Mouse (Mus musculus) MEL (cell line): ENCODE measurements around the gene Cntn5. TPM values are rescaled to one million over a fixed set of nuclear protein-coding genes. Genes with fewer than 3 reads are reported as not detected.

Source experiments
- DNase-seq: peaks from one replicate; pipeline ENCODE4 v3.0.0; 2011; ENCODE audit warnings: low read depth, low spot score
- H3K27ac ChIP-seq: 2 replicates; pipeline ENCODE4 v1.5.1; 2012; ENCODE audit warnings: low read depth, mild to moderate bottlenecking, control low read depth, low read length, moderate library complexity; ENCODE audit not compliant: control insufficient read depth
- H3K27me3 ChIP-seq, 2 experiments: fragments of 150-350 bp in 1 of 2; sonication (generic) in 1 of 2; 2 replicates each; pipeline ENCODE4 v1.6.1; 2012; ENCODE audit warnings: low read length in 2 of 2, mild to moderate bottlenecking in 2 of 2, improper control_type of control experiment in 1 of 2, moderate library complexity in 1 of 2; ENCODE audit not compliant: insufficient read depth in 2 of 2, control insufficient read depth in 1 of 2
- H3K36me3 ChIP-seq, 2 experiments: 2 replicates each; pipeline ENCODE4 v1.6.1; 2012 to 2014; ENCODE audit warnings: low read length in 2 of 2, improper control_type of control experiment in 1 of 2, inconsistent platforms in 1 of 2, mild to moderate bottlenecking in 1 of 2; ENCODE audit not compliant: insufficient read depth in 2 of 2, control insufficient read depth in 1 of 2
- H3K4me1 ChIP-seq, 2 experiments: fragments of 150-350 bp in 1 of 2; sonication (generic) in 1 of 2; 2 replicates each; pipeline ENCODE4 v1.6.1; 2012; ENCODE audit warnings: low read length in 2 of 2, improper control_type of control experiment in 1 of 2, mild to moderate bottlenecking in 1 of 2; ENCODE audit not compliant: insufficient read depth in 2 of 2, control insufficient read depth in 1 of 2
- H3K4me3 ChIP-seq, 2 experiments: fragments of 150-350 bp in 1 of 2; sonication (generic) in 1 of 2; 2 replicates each; pipeline ENCODE4 v1.5.1; 2012; ENCODE audit warnings: low read depth in 2 of 2, low read length in 2 of 2, mild to moderate bottlenecking in 2 of 2, moderate library complexity in 2 of 2, control low read depth in 1 of 2, improper control_type of control experiment in 1 of 2; ENCODE audit not compliant: control insufficient read depth in 1 of 2, insufficient read depth in 1 of 2
- H3K79me2 ChIP-seq: 2 replicates; pipeline ENCODE4 v1.6.1; 2012; ENCODE audit warnings: mild to moderate bottlenecking, low read length, moderate library complexity; ENCODE audit not compliant: control insufficient read depth, poor library complexity, insufficient read depth
- H3K9ac ChIP-seq: 2 replicates; pipeline ENCODE4 v1.6.1; 2012; ENCODE audit warnings: low read depth, mild to moderate bottlenecking, control low read depth, low read length, moderate library complexity; ENCODE audit not compliant: control insufficient read depth, poor library complexity, severe bottlenecking
- H3K9me3 ChIP-seq: fragments of 150-350 bp; sonication (generic); replicated peaks from 2 replicates; pipeline ENCODE4 v1.6.1; 2012; ENCODE audit warnings: mild to moderate bottlenecking, low read length, improper control_type of control experiment, moderate library complexity; ENCODE audit not compliant: insufficient read depth
- CHD1 ChIP-seq: IDR thresholded peaks from 2 replicates; pipeline ENCODE4 v1.6.1; 2012; ENCODE audit warnings: low read depth, mild to moderate bottlenecking, inconsistent platforms, low read length, improper control_type of control experiment
- CHD2 ChIP-seq: IDR thresholded peaks from 2 replicates; pipeline ENCODE4 v1.6.1; 2011; ENCODE audit warnings: low read length, improper control_type of control experiment
- CTCF ChIP-seq, 3 experiments: IDR thresholded peaks in 2 of 3; conservative IDR thresholded peaks in 1 of 3; 2 replicates each; pipeline ENCODE4 v1.5.1; 2011 to 2012; ENCODE audit warnings: low read length in 3 of 3, low read depth in 2 of 3, mild to moderate bottlenecking in 2 of 3, improper control_type of control experiment in 1 of 3, inconsistent platforms in 1 of 3, mixed read lengths in 1 of 3, moderate library complexity in 1 of 3; ENCODE audit not compliant: control insufficient read depth in 1 of 3, insufficient read depth in 1 of 3, poor library complexity in 1 of 3, severe bottlenecking in 1 of 3
- ELF1 ChIP-seq: IDR thresholded peaks from 2 replicates; pipeline ENCODE4 v1.6.1; 2014; ENCODE audit warnings: low read depth, mild to moderate bottlenecking, inconsistent platforms, low read length, improper control_type of control experiment, moderate library complexity
- EP300 ChIP-seq, 2 experiments: IDR thresholded peaks; 2 replicates each; pipeline ENCODE4 v1.6.1; 2011; ENCODE audit warnings: improper control_type of control experiment in 2 of 2, low read length in 2 of 2, low read depth in 1 of 2, mild to moderate bottlenecking in 1 of 2
- HCFC1 ChIP-seq: IDR thresholded peaks from 2 replicates; pipeline ENCODE4 v1.6.1; 2012; ENCODE audit warnings: low read depth, mild to moderate bottlenecking, inconsistent platforms, low read length, improper control_type of control experiment, moderate library complexity
- MAFK ChIP-seq: IDR thresholded peaks from 2 replicates; pipeline ENCODE4 v1.6.1; 2011; ENCODE audit warnings: low read depth, mild to moderate bottlenecking, low read length, improper control_type of control experiment, borderline replicate concordance
- MAZ ChIP-seq: IDR thresholded peaks from 2 replicates; pipeline ENCODE4 v1.6.1; 2012; ENCODE audit warnings: low read depth, mild to moderate bottlenecking, inconsistent platforms, low read length, improper control_type of control experiment
- MYC ChIP-seq: IDR thresholded peaks from 2 replicates; pipeline ENCODE4 v1.6.1; 2011; ENCODE audit warnings: low read depth, mild to moderate bottlenecking, low read length, improper control_type of control experiment, moderate library complexity
- NRF1 ChIP-seq: IDR thresholded peaks from 2 replicates; pipeline ENCODE4 v1.6.1; 2014; ENCODE audit warnings: low read depth, mild to moderate bottlenecking, inconsistent platforms, low read length, improper control_type of control experiment, moderate library complexity; ENCODE audit not compliant: poor library complexity, insufficient read depth, severe bottlenecking
- POLR2AphosphoS2 ChIP-seq: IDR thresholded peaks from 2 replicates; pipeline ENCODE4 v1.6.1; 2011; ENCODE audit warnings: low read length, improper control_type of control experiment
- POLR2AphosphoS5 ChIP-seq: IDR thresholded peaks from 2 replicates; pipeline ENCODE4 v1.6.1; 2012; ENCODE audit warnings: low read depth, borderline replicate concordance, mild to moderate bottlenecking, inconsistent platforms, low read length, moderate library complexity, mixed read lengths
- RAD21 ChIP-seq: IDR thresholded peaks from 2 replicates; pipeline ENCODE4 v1.6.1; 2011; ENCODE audit warnings: mild to moderate bottlenecking, low read depth, low read length, improper control_type of control experiment
- SIN3A ChIP-seq: IDR thresholded peaks from 2 replicates; pipeline ENCODE4 v1.6.1; 2012; ENCODE audit warnings: low read length, improper control_type of control experiment, inconsistent platforms
- SMC3 ChIP-seq: IDR thresholded peaks from 2 replicates; pipeline ENCODE4 v1.6.1; 2011; ENCODE audit warnings: low read depth, low read length, improper control_type of control experiment
- TAL1 ChIP-seq: IDR thresholded peaks from 2 replicates; pipeline ENCODE4 v1.6.1; 2012; ENCODE audit warnings: mild to moderate bottlenecking, inconsistent platforms, low read length, moderate library complexity, mixed read lengths
- USF2 ChIP-seq, 2 experiments: IDR thresholded peaks; 2 replicates each; pipeline ENCODE4 v1.6.1; 2011 to 2012; ENCODE audit warnings: improper control_type of control experiment in 2 of 2, low read length in 2 of 2, borderline replicate concordance in 1 of 2, inconsistent platforms in 1 of 2, low read depth in 1 of 2, mild to moderate bottlenecking in 1 of 2; ENCODE audit not compliant: insufficient read depth in 1 of 2
- ZKSCAN1 ChIP-seq: IDR thresholded peaks from 2 replicates; pipeline ENCODE4 v1.6.1; 2012; ENCODE audit warnings: low read depth, mild to moderate bottlenecking, inconsistent platforms, low read length, improper control_type of control experiment, moderate library complexity
- ZMIZ1 ChIP-seq: IDR thresholded peaks from 2 replicates; pipeline ENCODE4 v1.6.1; 2012; ENCODE audit warnings: low read depth, mild to moderate bottlenecking, inconsistent platforms, low read length, improper control_type of control experiment, moderate library complexity
- polyA plus RNA-seq, 2 experiments: library from polyadenylated mRNA; stranded (reverse) in 1 of 2; unstranded in 1 of 2; fragments of >175 nt in 1 of 2; fragments of >200 nt in 1 of 2; gene quantifications; 2 replicates each; pipeline versions ENCODE4 v1.2.1 to v1.2.4; 2012; ENCODE audit warnings: low replicate concordance in 2 of 2, low read depth in 1 of 2; ENCODE audit not compliant: insufficient read length in 2 of 2, insufficient read depth in 1 of 2, missing spikeins in 1 of 2
- total RNA-seq: library from RNA; depleted of rRNA; stranded (reverse); fragments of 300-350 nt; gene quantifications from 2 replicates; pipeline ENCODE4 v1.2.3, GENCODE M21; 2012

Cntn5 gene
- total and polyA plus RNA-seq, 3 experiments, result not detected

DNA sequence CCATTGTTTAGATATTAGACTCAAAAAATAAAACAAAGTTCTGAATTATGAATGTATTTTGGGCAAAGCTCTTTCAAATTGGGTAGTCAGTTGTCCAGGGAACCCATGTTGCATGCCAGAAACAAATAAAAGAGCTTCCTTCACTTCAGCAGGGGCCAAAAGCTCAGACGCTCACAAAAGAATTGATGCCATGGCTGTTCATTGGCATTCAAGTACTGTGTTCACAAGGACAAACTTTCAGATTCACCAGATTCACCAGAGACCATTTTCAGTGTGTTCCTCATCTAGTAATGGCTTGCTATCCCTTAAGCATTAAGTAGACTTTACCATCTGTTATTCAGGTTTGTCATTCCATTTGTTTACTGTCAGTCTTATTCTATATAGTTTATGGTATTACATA is 107.4 kb downstream of the Cntn5 start:
- Histone ChIP-seq H3K27me3 (no peaks in the 10 kb centered on the region), H3K36me3 (no peaks in the 10 kb centered on the region), H3K9ac (no peak overlapping the region), H3K4me1 (no peaks in the 10 kb centered on the region), H3K4me3 (no peak overlapping the region), H3K27ac (no peak overlapping the region), H3K79me2 (no peaks in the 10 kb centered on the region), H3K9me3 (no peaks in the 10 kb centered on the region)
- DNase-seq, result no peak
- TF ChIP-seq ELF1 (no peak), SMC3 (no peak), TAL1 (no peak), MYC (no peak), NRF1 (no peak), CHD2 (no peak), EP300 (IDR thresholded peaks at IDR 0.05; ENCODE audit: low read depth in 1 of 2, low read length in 2 of 2) (no peak), RAD21 (no peak), ZKSCAN1 (no peak), CTCF (IDR thresholded peaks at IDR 0.05 in 2 of 3, conservative IDR thresholded peaks at IDR 0.05 in 1 of 3; ENCODE audit: control insufficient read depth in 1 of 3, insufficient read depth in 1 of 3, low read depth in 2 of 3, low read length in 3 of 3, poor library complexity in 1 of 3, severe bottlenecking in 1 of 3) (no peak), POLR2AphosphoS2 (no peak), HCFC1 (no peak), SIN3A (no peak), MAZ (no peak)

DNA sequence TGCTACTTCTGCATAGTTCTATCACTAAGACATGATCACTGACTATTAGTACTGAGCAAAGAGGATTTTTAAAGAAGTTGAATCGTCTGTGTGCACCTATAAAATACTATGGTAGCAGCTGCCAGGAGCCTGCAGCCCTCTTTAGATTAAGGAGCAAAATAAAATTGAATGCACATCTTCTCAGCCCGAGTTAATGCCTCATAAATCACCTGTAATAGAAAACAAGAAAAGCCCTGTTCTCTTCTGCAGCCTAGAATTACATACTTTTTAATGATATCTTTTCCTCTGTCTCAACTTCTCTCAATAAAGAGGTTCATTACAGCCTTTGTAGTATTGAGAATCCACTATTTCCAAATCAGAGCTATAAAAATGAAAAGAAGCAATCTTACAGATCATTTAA is 109.5 kb downstream of the Cntn5 start:
- H3K9ac ChIP-seq, result no peak overlapping the region
- H3K27ac ChIP-seq, result no peak overlapping the region
- no peaks in the 10 kb centered on the region for H3K27me3 ChIP-seq
- no peaks in the 10 kb centered on the region for H3K9me3 ChIP-seq
- H3K36me3 ChIP-seq, result no peaks in the 10 kb centered on the region
- no peak for DNase-seq
- TF ChIP-seq ZMIZ1 (no peak), CHD1 (no peak), USF2 (IDR thresholded peaks at IDR 0.05; ENCODE audit: borderline replicate concordance in 1 of 2, insufficient read depth in 1 of 2, low read depth in 1 of 2, low read length in 2 of 2) (no peak), NRF1 (no peak), CTCF (IDR thresholded peaks at IDR 0.05 in 2 of 3, conservative IDR thresholded peaks at IDR 0.05 in 1 of 3; ENCODE audit: control insufficient read depth in 1 of 3, insufficient read depth in 1 of 3, low read depth in 2 of 3, low read length in 3 of 3, poor library complexity in 1 of 3, severe bottlenecking in 1 of 3) (no peak), MAFK (no peak), POLR2AphosphoS5 (no peak)
- H3K79me2 ChIP-seq, result no peaks in the 10 kb centered on the region
- no peaks in the 10 kb centered on the region for H3K4me1 ChIP-seq
- no peak overlapping the region for H3K4me3 ChIP-seq
